Mouse (Mus musculus) liver, adult (tissue): ENCODE measurements around the gene Speg.

Experiments used
- GATA4 ChIP-seq: IDR thresholded peaks from 2 replicates; pipeline ENCODE4 v1.6.1; 2014; ENCODE audit warnings: mild to moderate bottlenecking, low read length; ENCODE audit not compliant: insufficient replicate concordance

Gene Speg

GRCm38 (mm10) chr1:75441471-75441996, 66.4 kb downstream of the Speg start:
- TF ChIP-seq GATA4, result no peak

- no peak for TF ChIP-seq GATA4
Measured at GRCm38 (mm10) chr1:75442171-75442570, 67.1 kb downstream of the Speg start.

GRCm38 (mm10) chr1:75442811-75443210, 67.7 kb downstream of the Speg start:
- no peak for TF ChIP-seq GATA4

GRCm38 (mm10) chr1:75443247-75444024, 68.3 kb downstream of the Speg start:
- no peak for TF ChIP-seq GATA4

- TF ChIP-seq GATA4, result no peak
Measured at GRCm38 (mm10) chr1:75444208-75444607, 69.1 kb downstream of the Speg start.

GRCm38 (mm10) chr1:75445141-75445701, 70.1 kb downstream of the Speg start:
- no peak for TF ChIP-seq GATA4

GRCm38 (mm10) chr1:75445751-75446611, 70.9 kb downstream of the Speg start:
- TF ChIP-seq GATA4, result no peak

- no peak for TF ChIP-seq GATA4
Measured at GRCm38 (mm10) chr1:75446656-75447055, 71.6 kb downstream of the Speg start.

- no peak for TF ChIP-seq GATA4
Measured at GRCm38 (mm10) chr1:75447265-75448051, 72.4 kb downstream of the Speg start.

- no peak for TF ChIP-seq GATA4
Measured at GRCm38 (mm10) chr1:75448052-75448431, 72.9 kb downstream of the Speg start.

GRCm38 (mm10) chr1:75448937-75449336, 73.8 kb downstream of the Speg start:
- TF ChIP-seq GATA4, result no peak

- TF ChIP-seq GATA4, result no peak
Measured at GRCm38 (mm10) chr1:75449377-75450135, 74.5 kb downstream of the Speg start.

- no peak for TF ChIP-seq GATA4
Measured at GRCm38 (mm10) chr1:75450314-75451005, 75.4 kb downstream of the Speg start, which contains the start of gene Asic4. TSS of gene Asic4 (plus strand) at chr1:75450436.

- TF ChIP-seq GATA4, result no peak
Measured at GRCm38 (mm10) chr1:75451900-75452299, 76.8 kb downstream of the Speg start.

GRCm38 (mm10) chr1:75455433-75455832, 80.3 kb downstream of the Speg start:
- no peak for TF ChIP-seq GATA4
